Mouse (Mus musculus): ENCODE measurements around the gene Numbl. TPM values are rescaled to one million over a fixed set of nuclear protein-coding genes. Genes with fewer than 3 reads are reported as not detected.

Gene Numbl
- polyA plus RNA-seq, 1 experiment from 2014 or later, result 4.6 TPM

DNA sequence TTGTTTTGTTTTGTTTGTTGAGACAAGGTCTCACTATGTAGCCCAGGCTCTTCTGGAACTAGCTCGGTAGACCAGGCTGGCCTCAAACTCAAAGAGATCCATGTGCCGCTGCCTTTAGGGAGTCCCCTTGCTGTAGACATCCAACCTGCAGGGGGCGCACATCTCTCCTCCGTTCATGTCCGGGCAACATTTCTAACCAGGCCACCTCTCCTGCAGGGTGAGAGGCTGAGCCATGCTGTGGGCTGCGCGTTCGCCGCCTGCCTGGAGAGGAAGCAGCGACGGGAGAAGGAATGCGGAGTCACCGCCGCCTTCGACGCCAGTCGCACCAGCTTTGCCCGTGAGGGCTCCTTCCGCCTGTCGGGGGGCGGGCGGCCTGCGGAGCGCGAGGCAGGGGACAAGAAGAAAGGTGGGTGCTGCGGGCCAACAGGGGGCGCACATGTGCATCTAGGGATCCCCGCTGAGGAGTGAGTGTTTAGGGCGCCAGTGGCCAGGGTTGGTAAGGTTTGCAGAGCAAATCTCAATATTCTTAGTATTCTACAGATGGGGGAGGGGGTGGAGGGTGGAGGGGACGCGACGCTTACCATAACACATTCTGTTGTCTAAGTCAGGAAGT lies 15.6 kb downstream of the Numbl start:
- Histone ChIP-seq H3K27ac (ENCODE audit: low read depth, low read length) (no peak overlapping the region), H3K4me3 (ENCODE audit: low read depth, low read length) (no peak overlapping the region), H3K9me3 (replicated peaks; ENCODE audit: control insufficient read depth, low read length) (no peaks in the 10 kb centered on the region), H3K4me1 (ENCODE audit: control insufficient read depth, insufficient read depth, low read length) (no peaks in the 10 kb centered on the region), H3K4me2 (peak overlapping the region; percentile 49), H3K36me3 (ENCODE audit: control insufficient read depth, insufficient read depth, low read length) (peaks cover 21% of the 10 kb centered on the region), H3K9ac (ENCODE audit: low read depth, low read length) (no peak overlapping the region), H3K27me3 (ENCODE audit: control insufficient read depth, insufficient read depth, low read length) (no peaks in the 10 kb centered on the region)
- 0 out of 2 replicates have a peak, but pooled peaks have one; percentile 47 for ATAC-seq (replicated peaks; ENCODE audit: insufficient number of reproducible peaks, low FRiP score, low TSS enrichment)
- 39% methylated on average over 32 of the region's 32 CpGs for WGBS (ENCODE audit: insufficient replicate concordance)

DNA sequence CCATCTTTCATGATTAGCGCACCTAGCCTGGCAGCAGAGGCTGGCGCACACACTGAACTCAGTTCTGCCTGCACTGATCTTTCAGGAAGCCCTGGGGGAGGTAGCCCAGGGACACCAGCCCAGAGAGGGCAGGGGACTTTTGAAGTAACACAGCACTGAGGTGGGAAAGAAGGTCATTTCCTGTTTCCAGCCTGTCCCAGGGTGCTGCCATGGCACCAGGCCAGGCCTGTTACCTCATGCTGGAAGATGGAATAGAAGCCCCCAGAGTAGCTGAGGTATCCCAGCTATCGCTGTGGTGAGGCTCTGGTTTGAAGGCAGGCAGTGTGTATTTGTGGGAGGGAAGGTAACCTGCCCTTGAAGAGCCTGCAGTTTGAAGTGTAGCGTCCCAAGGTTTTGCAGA lies 16.7 kb downstream of the Numbl start:
- Histone ChIP-seq H3K4me2 (no peak overlapping the region), H3K9ac (ENCODE audit: low read depth, low read length) (no peak overlapping the region), H3K4me1 (ENCODE audit: control insufficient read depth, insufficient read depth, low read length) (no peaks in the 10 kb centered on the region), H3K9me3 (replicated peaks; ENCODE audit: control insufficient read depth, low read length) (no peaks in the 10 kb centered on the region), H3K36me3 (ENCODE audit: control insufficient read depth, insufficient read depth, low read length) (peaks cover 13% of the 10 kb centered on the region), H3K4me3 (ENCODE audit: low read depth, low read length) (no peak overlapping the region), H3K27ac (ENCODE audit: low read depth, low read length) (no peak overlapping the region), H3K27me3 (ENCODE audit: control insufficient read depth, insufficient read depth, low read length) (no peaks in the 10 kb centered on the region)
- no peak for ATAC-seq (replicated peaks; ENCODE audit: insufficient number of reproducible peaks, low FRiP score, low TSS enrichment)
- 84% methylated on average over 4 of the region's 4 CpGs for WGBS (ENCODE audit: insufficient replicate concordance)

DNA sequence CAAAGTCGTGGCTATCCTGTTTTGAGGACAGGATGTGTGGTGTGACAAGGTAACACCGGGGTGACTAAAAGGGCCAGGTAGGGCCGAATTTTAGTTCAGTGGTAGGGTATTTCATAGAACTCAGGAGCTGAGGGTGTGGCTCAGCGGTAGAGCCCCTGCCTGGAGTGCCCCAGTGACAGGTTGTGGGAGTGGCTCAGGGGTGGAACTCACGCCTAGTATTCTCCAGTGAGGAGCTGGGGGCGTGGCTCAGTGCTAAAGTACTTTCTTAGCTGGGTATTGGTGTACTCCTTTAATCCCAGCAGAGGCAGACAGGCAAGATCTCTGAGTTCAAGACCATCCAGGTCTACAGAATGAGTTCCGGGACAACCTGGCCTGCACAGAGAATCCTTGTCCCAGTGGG lies 17.8 kb downstream of the Numbl start:
- H3K27me3 ChIP-seq (ENCODE audit: control insufficient read depth, insufficient read depth, low read length), result no peaks in the 10 kb centered on the region
- peak; percentile 44; the same call in 1 of the 2 replicates for ATAC-seq (replicated peaks; ENCODE audit: insufficient number of reproducible peaks, low FRiP score, low TSS enrichment)
- peaks cover 11% of the 10 kb centered on the region for H3K36me3 ChIP-seq (ENCODE audit: control insufficient read depth, insufficient read depth, low read length)
- no peaks in the 10 kb centered on the region for H3K9me3 ChIP-seq (replicated peaks; ENCODE audit: control insufficient read depth, low read length)
- no peak overlapping the region for H3K9ac ChIP-seq (ENCODE audit: low read depth, low read length)
- H3K27ac ChIP-seq (ENCODE audit: low read depth, low read length), result no peak overlapping the region
- H3K4me3 ChIP-seq (ENCODE audit: low read depth, low read length), result no peak overlapping the region
- 47% methylated on average over 7 of the region's 7 CpGs for WGBS (ENCODE audit: insufficient replicate concordance)
- no peaks in the 10 kb centered on the region for H3K4me1 ChIP-seq (ENCODE audit: control insufficient read depth, insufficient read depth, low read length)
- no peak overlapping the region for H3K4me2 ChIP-seq

GRCm38 (mm10) chr7:27277191-27277590 lies 19.0 kb downstream of the Numbl start:
- whole genome bisulfite sequencing (ENCODE audit: insufficient replicate concordance), result 84% methylated on average over 3 of the region's 3 CpGs
- H3K9me3 ChIP-seq (replicated peaks; ENCODE audit: control insufficient read depth, low read length), result no peaks in the 10 kb centered on the region
- peaks cover 11% of the 10 kb centered on the region for H3K36me3 ChIP-seq (ENCODE audit: control insufficient read depth, insufficient read depth, low read length)
- H3K27me3 ChIP-seq (ENCODE audit: control insufficient read depth, insufficient read depth, low read length), result no peaks in the 10 kb centered on the region
- H3K27ac ChIP-seq (ENCODE audit: low read depth, low read length), result no peak overlapping the region
- no peak overlapping the region for H3K4me3 ChIP-seq (ENCODE audit: low read depth, low read length)
- no peak overlapping the region for H3K9ac ChIP-seq (ENCODE audit: low read depth, low read length)
- H3K4me2 ChIP-seq, result no peak overlapping the region
- H3K4me1 ChIP-seq (ENCODE audit: control insufficient read depth, insufficient read depth, low read length), result no peaks in the 10 kb centered on the region
- ATAC-seq (replicated peaks; ENCODE audit: insufficient number of reproducible peaks, low FRiP score, low TSS enrichment), result no peak

DNA sequence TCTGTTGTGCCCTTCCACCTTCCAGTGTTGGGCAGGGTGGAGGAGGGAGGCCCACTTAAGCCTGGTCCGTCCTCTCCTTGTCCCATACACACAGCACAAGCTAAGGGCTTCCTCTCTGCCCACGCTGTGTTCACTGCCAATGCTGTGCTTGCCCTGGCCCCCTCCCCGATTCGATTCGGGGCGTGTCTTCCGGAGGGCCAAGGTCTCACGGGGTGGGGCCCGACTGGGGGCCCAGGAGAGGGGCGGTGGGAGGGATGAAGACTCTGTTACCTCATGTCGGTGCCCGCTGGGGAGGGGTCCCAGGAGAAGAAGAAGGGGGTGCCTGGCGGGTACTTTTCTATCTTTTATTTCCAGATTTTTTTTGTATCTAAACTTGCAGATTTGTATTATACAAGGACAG lies 23.5 kb downstream of the Numbl start:
- H3K4me2 ChIP-seq, result no peak overlapping the region
- 45% methylated on average over 13 of the region's 13 CpGs for WGBS (ENCODE audit: insufficient replicate concordance)
- no peaks in the 10 kb centered on the region; the same call in 1 of the 2 replicates for H3K4me1 ChIP-seq (ENCODE audit: control insufficient read depth, insufficient read depth, low read length)
- no peak overlapping the region for H3K9ac ChIP-seq (ENCODE audit: low read depth, low read length)
- no peak overlapping the region for H3K27ac ChIP-seq (ENCODE audit: low read depth, low read length)
- peaks cover 11% of the 10 kb centered on the region for H3K36me3 ChIP-seq (ENCODE audit: control insufficient read depth, insufficient read depth, low read length)
- H3K9me3 ChIP-seq (replicated peaks; ENCODE audit: control insufficient read depth, low read length), result no peaks in the 10 kb centered on the region
- peaks cover 5% of the 10 kb centered on the region for H3K27me3 ChIP-seq (ENCODE audit: control insufficient read depth, insufficient read depth, low read length)
- H3K4me3 ChIP-seq (ENCODE audit: low read depth, low read length), result no peak overlapping the region
- ATAC-seq (replicated peaks; ENCODE audit: insufficient number of reproducible peaks, low FRiP score, low TSS enrichment), result no peak

- Histone ChIP-seq H3K27ac (ENCODE audit: low read depth, low read length) (no peak overlapping the region), H3K4me1 (ENCODE audit: control insufficient read depth, insufficient read depth, low read length) (no peaks in the 10 kb centered on the region; the same call in 1 of the 2 replicates), H3K4me2 (no peak overlapping the region), H3K27me3 (ENCODE audit: control insufficient read depth, insufficient read depth, low read length) (peaks cover 5% of the 10 kb centered on the region), H3K4me3 (ENCODE audit: low read depth, low read length) (no peak overlapping the region), H3K9me3 (replicated peaks; ENCODE audit: control insufficient read depth, low read length) (no peaks in the 10 kb centered on the region), H3K36me3 (ENCODE audit: control insufficient read depth, insufficient read depth, low read length) (peaks cover 5% of the 10 kb centered on the region; the same call in 1 of the 2 replicates), H3K9ac (ENCODE audit: low read depth, low read length) (no peak overlapping the region)
- no peak for ATAC-seq (replicated peaks; ENCODE audit: insufficient number of reproducible peaks, low FRiP score, low TSS enrichment)
- 77% methylated on average over 4 of the region's 4 CpGs for WGBS (ENCODE audit: insufficient replicate concordance)
Observed at GRCm38 (mm10) chr7:27282225-27282624, 24.0 kb downstream of the Numbl start.

DNA sequence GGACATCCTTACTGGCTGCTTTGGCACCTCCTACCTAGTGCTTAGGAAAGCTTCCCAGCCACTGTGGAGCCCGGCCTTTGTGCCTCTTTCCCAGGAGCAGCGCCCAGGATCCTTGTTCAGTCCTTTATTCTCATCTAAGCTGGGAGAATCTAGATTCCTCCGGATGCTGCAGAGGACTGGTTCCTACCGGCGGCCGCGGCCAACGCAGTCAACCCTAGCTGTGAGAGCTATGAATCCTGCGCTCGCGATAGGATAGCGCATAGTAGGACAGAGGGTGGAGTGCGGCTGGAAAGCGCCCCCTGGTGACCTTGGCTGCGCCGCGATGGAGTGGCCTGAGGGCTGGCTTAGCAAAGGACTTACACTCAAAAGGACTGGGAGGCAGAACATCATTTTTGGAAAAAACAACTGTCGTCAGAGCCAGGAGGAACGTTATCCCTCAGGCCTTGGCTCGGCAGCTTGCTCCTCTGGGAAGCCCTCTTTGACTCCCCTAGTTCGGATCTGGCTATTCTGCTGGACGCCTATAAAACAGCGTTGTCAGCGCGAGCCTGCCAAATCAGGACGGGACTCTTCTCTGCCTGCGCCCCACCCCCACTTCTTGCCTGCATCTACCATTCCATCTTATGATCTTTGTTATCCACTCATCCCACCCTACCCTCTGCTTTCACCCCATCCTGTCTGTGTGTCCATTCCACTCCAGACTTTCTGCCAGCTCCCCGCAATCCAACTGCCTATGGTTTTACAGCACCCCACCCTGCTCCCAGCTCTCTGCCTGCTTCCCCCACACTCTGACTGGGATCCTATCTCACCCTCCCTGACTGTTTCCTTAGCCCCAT lies 26.8 kb downstream of the Numbl start:
- no peaks in the 10 kb centered on the region; the same call in 1 of the 2 replicates for H3K4me1 ChIP-seq (ENCODE audit: control insufficient read depth, insufficient read depth, low read length)
- peak overlapping the region; percentile 14; the same call in 1 of the 2 replicates for H3K4me3 ChIP-seq (ENCODE audit: low read depth, low read length)
- H3K4me2 ChIP-seq, result peak overlapping the region; percentile 17
- H3K27ac ChIP-seq (ENCODE audit: low read depth, low read length), result no peak overlapping the region
- ATAC-seq (replicated peaks; ENCODE audit: insufficient number of reproducible peaks, low FRiP score, low TSS enrichment), result peak; percentile 67; the same call in 1 of the 2 replicates
- peaks cover 5% of the 10 kb centered on the region for H3K27me3 ChIP-seq (ENCODE audit: control insufficient read depth, insufficient read depth, low read length)
- no peaks in the 10 kb centered on the region; the same call in 1 of the 2 replicates for H3K36me3 ChIP-seq (ENCODE audit: control insufficient read depth, insufficient read depth, low read length)
- H3K9me3 ChIP-seq (replicated peaks; ENCODE audit: control insufficient read depth, low read length), result 0 out of 2 replicates have a peak, but pooled peaks cover 2% of the 10 kb centered on the region
- H3K9ac ChIP-seq (ENCODE audit: low read depth, low read length), result peak overlapping the region; percentile 22; the same call in 1 of the 2 replicates
- 1% methylated on average over 28 of the region's 28 CpGs for WGBS (ENCODE audit: insufficient replicate concordance)

DNA sequence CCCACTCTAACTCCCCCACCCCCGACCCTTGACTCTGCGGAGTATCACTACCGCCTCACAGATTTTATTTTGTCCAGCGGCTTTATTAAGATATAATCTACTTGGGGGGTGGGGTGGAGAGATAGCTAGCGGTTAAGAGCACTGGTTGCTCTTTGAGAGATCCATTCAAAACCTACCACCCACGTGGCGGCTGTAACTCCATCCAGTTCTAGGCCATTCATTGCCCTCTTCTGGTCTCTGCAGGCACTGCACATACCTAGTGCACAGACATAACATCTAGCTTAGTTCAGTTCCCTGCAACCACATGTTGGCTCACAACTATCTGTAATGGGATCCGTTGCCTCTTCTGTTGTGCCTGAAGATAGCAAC lies 27.4 kb downstream of the Numbl start:
- no peaks in the 10 kb centered on the region; the same call in 1 of the 2 replicates for H3K4me1 ChIP-seq (ENCODE audit: control insufficient read depth, insufficient read depth, low read length)
- no peaks in the 10 kb centered on the region; the same call in 1 of the 2 replicates for H3K36me3 ChIP-seq (ENCODE audit: control insufficient read depth, insufficient read depth, low read length)
- WGBS (ENCODE audit: insufficient replicate concordance), result 3% methylated on average over 8 of the region's 8 CpGs
- H3K27ac ChIP-seq (ENCODE audit: low read depth, low read length), result no peak overlapping the region
- H3K27me3 ChIP-seq (ENCODE audit: control insufficient read depth, insufficient read depth, low read length), result peaks cover 5% of the 10 kb centered on the region
- peaks cover 5% of the 10 kb centered on the region; the same call in 1 of the 2 replicates for H3K9me3 ChIP-seq (replicated peaks; ENCODE audit: control insufficient read depth, low read length)
- ATAC-seq (replicated peaks; ENCODE audit: insufficient number of reproducible peaks, low FRiP score, low TSS enrichment), result no peak; the same call in 1 of the 2 replicates
- H3K4me3 ChIP-seq (ENCODE audit: low read depth, low read length), result no peak overlapping the region
- peak overlapping the region; percentile 17 for H3K4me2 ChIP-seq
- H3K9ac ChIP-seq (ENCODE audit: low read depth, low read length), result no peak overlapping the region
